Mouse (Mus musculus) G1E (cell line): ENCODE data around the gene Aco2.

ENCODE experiments used
- CTCF ChIP-seq: IDR thresholded peaks from 2 replicates; pipeline ENCODE4 v1.5.1; 2012; ENCODE audit warnings: low read depth, low read length, inconsistent platforms, mixed read lengths
- GATA2 ChIP-seq: IDR thresholded peaks from 2 replicates; pipeline ENCODE4 v1.6.1; 2012; ENCODE audit warnings: low read depth, low read length, inconsistent platforms, borderline replicate concordance
- POLR2AphosphoS5 ChIP-seq: IDR thresholded peaks from 2 replicates; pipeline ENCODE4 v1.6.1; 2012; ENCODE audit warnings: low read depth, low read length, inconsistent platforms; ENCODE audit not compliant: insufficient replicate concordance
- TAL1 ChIP-seq: conservative IDR thresholded peaks from 2 replicates; pipeline ENCODE4 v1.6.1; 2012; ENCODE audit warnings: low read depth, low read length, inconsistent platforms, mixed read lengths

DNA sequence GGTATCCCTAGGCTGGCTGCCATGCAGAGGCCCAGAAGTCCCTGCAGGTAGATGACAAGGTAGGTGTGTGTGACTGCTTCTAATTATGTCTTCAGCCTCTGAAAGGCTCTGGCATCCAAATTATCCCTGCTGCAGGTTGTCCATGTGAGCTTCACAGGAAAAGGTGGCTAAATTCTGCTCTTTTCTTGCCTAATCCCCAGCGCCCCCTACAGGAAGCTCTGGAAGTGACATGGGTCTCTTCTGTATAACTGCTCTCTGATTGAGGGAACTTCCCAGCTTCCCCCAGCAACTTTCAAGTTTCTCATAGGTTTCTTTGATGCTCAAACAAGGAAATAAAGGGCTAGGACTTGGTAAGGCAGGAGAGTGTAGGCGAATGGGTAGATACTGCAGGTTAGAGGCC, 32.8 kb downstream of the Aco2 start:
- TF ChIP-seq CTCF: peak; percentile 51; the same call in 1 of the 2 replicates
- TF ChIP-seq TAL1: no peak
- TF ChIP-seq POLR2AphosphoS5: no peak
- no peak for TF ChIP-seq GATA2
